Comparison of ENCODE assay signal across 16 mouse cellular contexts in the genomic region with DNA sequence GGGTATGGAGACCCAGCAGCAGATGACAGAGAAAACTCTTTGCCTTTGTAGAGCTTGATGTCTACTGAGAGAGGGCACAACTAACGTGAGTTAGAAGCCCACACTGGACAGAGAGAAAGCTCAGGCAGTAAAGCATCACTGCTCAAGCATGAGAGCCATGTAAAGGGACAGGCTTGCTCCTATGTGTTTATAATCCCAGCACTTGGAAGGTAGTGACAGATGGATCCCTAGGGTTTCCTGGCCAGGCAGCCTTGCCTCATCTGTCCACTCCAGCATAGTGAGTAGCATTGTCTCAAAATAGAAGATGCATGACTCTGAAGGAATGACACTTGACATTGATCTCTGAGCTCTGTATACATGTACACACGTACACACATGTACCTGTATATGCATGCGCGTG. TPM values are rescaled to one million over a fixed set of nuclear protein-coding genes. Genes with fewer than 3 reads are reported as not detected.
DNase-seq lines count a peak whose midpoint lies in the region; ATAC-seq lines count a peak whose summit lies in the region.
"Had no signal": no experiment of that assay in that cellular context is flagged by ENCODE, and none has a peak within 500 bp of the region (broad histone marks: within the 10 kb centered on the region; RNA-seq: fewer than 3 reads in every experiment).

No protein-coding gene starts in this region.

- H3K27ac ChIP-seq in forebrain, embryonic 14.5 days (ENCODE audit: low read depth, low read length): no peak overlapping the region
- H3K27ac ChIP-seq in forebrain, embryonic 10.5 days: no peak overlapping the region
- H3K27ac ChIP-seq in kidney, embryonic 15.5 days: no peak overlapping the region
- H3K27ac ChIP-seq: liver, embryonic 14.5 days; midbrain, embryonic 15.5 days had no signal

- WGBS in forebrain, embryonic 14.5 days: 93% methylated on average over 4 of the region's 4 CpGs
- WGBS in forebrain, embryonic 10.5 days: 93% methylated on average over 4 of the region's 4 CpGs
- 81% methylated on average over 4 of the region's 4 CpGs for WGBS in kidney, embryonic 15.5 days

- H3K36me3 ChIP-seq in forebrain, embryonic 14.5 days (ENCODE audit: control insufficient read depth, insufficient read depth, low read length): no peaks in the 10 kb centered on the region
- no peaks in the 10 kb centered on the region for H3K36me3 ChIP-seq in forebrain, embryonic 10.5 days (replicated peaks)
- no peaks in the 10 kb centered on the region for H3K36me3 ChIP-seq in kidney, embryonic 15.5 days
- H3K36me3 ChIP-seq: midbrain, embryonic 15.5 days had no signal

- H3K4me3 ChIP-seq in forebrain, embryonic 14.5 days (ENCODE audit: low read depth, low read length): no peak overlapping the region
- H3K4me3 ChIP-seq in forebrain, embryonic 10.5 days: no peak overlapping the region
- no peak overlapping the region for H3K4me3 ChIP-seq in kidney, embryonic 15.5 days (replicated peaks)
- H3K4me3 ChIP-seq: erythroblast, embryonic 14.5 days; midbrain, embryonic 15.5 days had no signal

- peak; percentile 29 for DNase-seq in forebrain, embryonic 14.5 days (ENCODE audit: low spot score)
- DNase-seq in forebrain, embryonic 10.5 days (ENCODE audit: extremely low spot score, low spot score): no peak
- no peak for DNase-seq in kidney, adult 9 months
- DNase-seq in cerebellum, adult 18-20 months: peak; percentile 74 to 81
- DNase-seq in cerebellum, postnatal 36 days: peak; percentile 68 to 76
- DNase-seq in testis, postnatal 14 days (ENCODE audit: low spot score): no peak
- DNase-seq in gastrocnemius, adult 18-20 months (ENCODE audit: low spot score): no peak
- DNase-seq: adrenal gland, adult 2 months; kidney, adult 2 months; thymus, adult 18-20 months had no signal

- ATAC-seq in forebrain, embryonic 14.5 days: peak; percentile 54; the same call in 1 of the 2 replicates
- ATAC-seq in kidney, embryonic 15.5 days (replicated peaks; ENCODE audit: low FRiP score): 0 out of 2 replicates have a peak, but pooled peaks have one; percentile 33
- ATAC-seq: lung, postnatal 0 days; midbrain, embryonic 15.5 days had no signal

- peaks cover 2% of the 10 kb centered on the region; the same call in 1 of the 2 replicates for H3K4me1 ChIP-seq in forebrain, embryonic 14.5 days (ENCODE audit: control insufficient read depth, insufficient read depth, low read length)
- H3K4me1 ChIP-seq in forebrain, embryonic 10.5 days: no peaks in the 10 kb centered on the region
- no peaks in the 10 kb centered on the region for H3K4me1 ChIP-seq in kidney, embryonic 15.5 days

- no peaks in the 10 kb centered on the region for H3K9me3 ChIP-seq in forebrain, embryonic 14.5 days (replicated peaks; ENCODE audit: control insufficient read depth, low read length)
- no peaks in the 10 kb centered on the region for H3K9me3 ChIP-seq in forebrain, embryonic 10.5 days
- H3K9me3 ChIP-seq in kidney, embryonic 15.5 days (replicated peaks): no peaks in the 10 kb centered on the region
- H3K9me3 ChIP-seq: midbrain, embryonic 15.5 days had no signal

- H3K9ac ChIP-seq in forebrain, embryonic 14.5 days (ENCODE audit: low read length): no peak overlapping the region
- no peak overlapping the region for H3K9ac ChIP-seq in kidney, embryonic 15.5 days
- H3K9ac ChIP-seq: liver, embryonic 14.5 days; midbrain, embryonic 15.5 days had no signal

- no peak overlapping the region for H3K4me2 ChIP-seq in forebrain, embryonic 14.5 days (ENCODE audit: low read length)
- no peak overlapping the region for H3K4me2 ChIP-seq in kidney, embryonic 15.5 days
- H3K4me2 ChIP-seq: midbrain, embryonic 15.5 days had no signal

- H3K27me3 ChIP-seq in forebrain, embryonic 14.5 days (replicated peaks; ENCODE audit: control insufficient read depth, insufficient read depth, low read length): no peaks in the 10 kb centered on the region
- no peaks in the 10 kb centered on the region for H3K27me3 ChIP-seq in forebrain, embryonic 10.5 days (ENCODE audit: poor library complexity, severe bottlenecking)
- no peaks in the 10 kb centered on the region for H3K27me3 ChIP-seq in kidney, embryonic 15.5 days
- H3K27me3 ChIP-seq: CH12.LX; midbrain, embryonic 15.5 days had no signal

RNA-seq across cellular contexts. Expression of a gene that starts 55.9 kb away (rescaled TPM):
- 2.4 and 3.2 TPM in 2 replicates for polyA plus RNA-seq in forebrain, embryonic 14.5 days (2014; fragmentation: Nextera tagmentation; extraction: Ambion mirVana)
- polyA plus RNA-seq in forebrain, embryonic 10.5 days (2016; fragmentation: Nextera tagmentation; extraction: Ambion mirVana): 9.3 and 9.5 TPM in 2 replicates
- 17.1 and 18.7 TPM in 2 replicates for polyA plus RNA-seq in kidney, embryonic 15.5 days (2015; fragmentation: Nextera tagmentation; extraction: Ambion mirVana)
- 1 to 10 TPM; 3.9 to 7.0 TPM for total RNA-seq in gastrocnemius, adult 18-20 months (2021)

Comparison
In these comparisons a context has a peak if more than half of its experiments do, and no peak if none do; other contexts are left out.
1. DNase-seq: peak in forebrain, embryonic 14.5 days (single experiment), cerebellum, adult 18-20 months (2 of 2) and cerebellum, postnatal 36 days (2 of 2); none in forebrain, embryonic 10.5 days (single experiment), kidney, adult 9 months (single experiment), testis, postnatal 14 days (single experiment) and gastrocnemius, adult 18-20 months (single experiment).